Mouse (Mus musculus): ENCODE measurements around the gene Smc3.
"Not testable (repeated sequence)": the region's sequence is repeated elsewhere in the genome, so short reads cannot be mapped to it uniquely, and the experiment has no call there.

The Smc3 gene

GRCm38 (mm10) chr19:53576061-53576460, 24.1 kb upstream of the Smc3 start:
- DNase-seq (ENCODE audit: low spot score): no peak

- DNase-seq (ENCODE audit: low spot score): no peak
These were observed 23.0 kb upstream of the Smc3 start for GRCm38 (mm10) chr19:53577025-53577800.

GRCm38 (mm10) chr19:53578597-53579252, 21.5 kb upstream of the Smc3 start:
- no peak for DNase-seq (ENCODE audit: low spot score)

GRCm38 (mm10) chr19:53580271-53580670, 19.9 kb upstream of the Smc3 start:
- DNase-seq (ENCODE audit: low spot score): not testable (repeated sequence)

GRCm38 (mm10) chr19:53587686-53588085, 12.5 kb upstream of the Smc3 start:
- DNase-seq (ENCODE audit: low spot score): not testable (repeated sequence)

- not testable (repeated sequence) for DNase-seq (ENCODE audit: low spot score)
These were observed 11.2 kb upstream of the Smc3 start, which contains the start of gene Nutf2-ps1 for GRCm38 (mm10) chr19:53588968-53589367. TSS of gene Nutf2-ps1 (minus strand) at chr19:53589068.

- DNase-seq (ENCODE audit: low spot score): no peak
These were observed 3.3 kb upstream of the Smc3 start for GRCm38 (mm10) chr19:53596723-53597474.

GRCm38 (mm10) chr19:53600549-53601362, 558 bp downstream of the Smc3 start:
- no peak for DNase-seq (ENCODE audit: low spot score)

- no peak for DNase-seq (ENCODE audit: low spot score)
These were observed 1.1 kb downstream of the Smc3 start for GRCm38 (mm10) chr19:53601363-53601655.

- no peak for DNase-seq (ENCODE audit: low spot score)
These were observed 8.7 kb downstream of the Smc3 start for GRCm38 (mm10) chr19:53608921-53609320.

- DNase-seq (ENCODE audit: low spot score): no peak
These were observed 21.5 kb downstream of the Smc3 start for GRCm38 (mm10) chr19:53621681-53622080.

- DNase-seq (ENCODE audit: low spot score): no peak
These were observed 37.8 kb downstream of the Smc3 start for GRCm38 (mm10) chr19:53638041-53638440.

- no peak for DNase-seq (ENCODE audit: low spot score)
These were observed 38.5 kb downstream of the Smc3 start for GRCm38 (mm10) chr19:53638727-53639126.

GRCm38 (mm10) chr19:53644020-53644595, 43.9 kb downstream of the Smc3 start:
- no peak for DNase-seq (ENCODE audit: low spot score)

- no peak for DNase-seq (ENCODE audit: low spot score)
These were observed 47.1 kb downstream of the Smc3 start for GRCm38 (mm10) chr19:53647301-53647700.

GRCm38 (mm10) chr19:53648056-53648455, 47.9 kb downstream of the Smc3 start:
- no peak for DNase-seq (ENCODE audit: low spot score)

- no peak for DNase-seq (ENCODE audit: low spot score)
These were observed 48.6 kb downstream of the Smc3 start for GRCm38 (mm10) chr19:53648802-53649236.

- no peak for DNase-seq (ENCODE audit: low spot score)
These were observed 49.2 kb downstream of the Smc3 start for GRCm38 (mm10) chr19:53649361-53649760.

GRCm38 (mm10) chr19:53649802-53650201, 49.6 kb downstream of the Smc3 start:
- no peak for DNase-seq (ENCODE audit: low spot score)

GRCm38 (mm10) chr19:53650921-53651320, 50.7 kb downstream of the Smc3 start:
- no peak for DNase-seq (ENCODE audit: low spot score)

- no peak for DNase-seq (ENCODE audit: low spot score)
These were observed 52.1 kb downstream of the Smc3 start for GRCm38 (mm10) chr19:53652267-53652666.

Measured in urinary bladder, postnatal 10 days (tissue).